Mouse (Mus musculus) thymus, adult 2 months (tissue): ENCODE measurements around the gene Tm4sf19. TPM values are rescaled to one million over a fixed set of nuclear protein-coding genes. Genes with fewer than 3 reads are reported as not detected.

Experiments
- DNase-seq: peaks from one replicate; pipeline ENCODE4 v3.0.0; 2021
- H3K27ac ChIP-seq: fragments of 200-500 bp; 2 replicates; pipeline ENCODE4 v1.5.1; 2012; ENCODE audit warnings: low read length, control low read depth; ENCODE audit not compliant: control insufficient read depth, insufficient read depth
- H3K27me3 ChIP-seq: fragments of 200-500 bp; 2 replicates; pipeline ENCODE4 v1.6.1; 2012; ENCODE audit warnings: mild to moderate bottlenecking, low read length, moderate library complexity, mixed read lengths; ENCODE audit not compliant: control insufficient read depth, insufficient read depth
- H3K36me3 ChIP-seq: fragments of 200-500 bp; 2 replicates; pipeline ENCODE4 v1.6.1; 2012; ENCODE audit warnings: mild to moderate bottlenecking, low read length, moderate library complexity; ENCODE audit not compliant: control insufficient read depth, insufficient read depth
- H3K4me1 ChIP-seq: fragments of 200-500 bp; replicated peaks from 2 replicates; pipeline ENCODE4 v1.6.1; 2012; ENCODE audit warnings: low read length; ENCODE audit not compliant: control insufficient read depth, insufficient read depth
- H3K4me3 ChIP-seq: fragments of 200-500 bp; 2 replicates; pipeline ENCODE4 v1.5.1; 2012; ENCODE audit warnings: mild to moderate bottlenecking, low read length, control low read depth, moderate library complexity; ENCODE audit not compliant: control insufficient read depth, insufficient read depth
- CTCF ChIP-seq: fragments of 200-500 bp; IDR thresholded peaks from 2 replicates; pipeline ENCODE4 v1.5.1; 2012; ENCODE audit warnings: mild to moderate bottlenecking, control low read depth, low read length, moderate library complexity, borderline replicate concordance; ENCODE audit not compliant: control insufficient read depth, poor library complexity, insufficient read depth; ENCODE audit errors: extremely low read depth
- POLR2A ChIP-seq: fragments of 200-500 bp; IDR thresholded peaks from 2 replicates; pipeline ENCODE4 v1.6.1; 2012; ENCODE audit warnings: mild to moderate bottlenecking, low read length, control low read depth, moderate library complexity; ENCODE audit not compliant: control insufficient read depth, poor library complexity, insufficient read depth; ENCODE audit errors: extremely low read depth
- WGBS: fragments of 180-500 bp; shearing (Covaris S2); methylation state at CpG from one replicate; pipeline ENCODE4 v1.1.7; 2018; 5-methylcytosine and 5-hydroxymethylcytosine counted together
- polyA plus RNA-seq: library from polyadenylated mRNA; depleted of rRNA; stranded (reverse); fragments of >200 nt; gene quantifications from 2 replicates; pipeline ENCODE4 v1.2.3, GENCODE M21; 2012; rRNA removed

The Tm4sf19 gene
- polyA plus RNA-seq: 0.23 TPM in 2 replicates

- no peak for DNase-seq
- WGBS: 87% methylated on average over 7 of the region's 7 CpGs
- peaks cover 5% of the 10 kb centered on the region for H3K4me1 ChIP-seq
- H3K27me3 ChIP-seq: no peaks in the 10 kb centered on the region
- TF ChIP-seq CTCF: no peak
- TF ChIP-seq POLR2A: no peak
- no peak within 1 kb of the TSS for H3K4me3 ChIP-seq
- no peak within 1 kb of the TSS for H3K27ac ChIP-seq
- no peaks in the 10 kb centered on the region for H3K36me3 ChIP-seq
Observed at GRCm38 (mm10) chr16:32400267-32400666, at the start of gene Tm4sf19. Gene Tm4sf19 (plus strand): TSS chr16:32400506.

GRCm38 (mm10) chr16:32350776-32351175 lies 49.5 kb upstream of the Tm4sf19 start:
- WGBS: 97% methylated on average over 3 of the region's 3 CpGs
- Histone ChIP-seq H3K36me3 (peaks cover 20% of the 10 kb centered on the region), H3K4me3 (no peak overlapping the region), H3K27me3 (no peaks in the 10 kb centered on the region), H3K27ac (no peak overlapping the region), H3K4me1 (no peaks in the 10 kb centered on the region)
- no peak for TF ChIP-seq CTCF
- TF ChIP-seq POLR2A: no peak
- DNase-seq: no peak

GRCm38 (mm10) chr16:32363530-32363929 lies 36.8 kb upstream of the Tm4sf19 start:
- Histone ChIP-seq H3K27ac (no peak overlapping the region), H3K4me3 (no peak overlapping the region), H3K36me3 (peaks cover 26% of the 10 kb centered on the region), H3K27me3 (no peaks in the 10 kb centered on the region), H3K4me1 (no peaks in the 10 kb centered on the region)
- TF ChIP-seq CTCF (no peak), POLR2A (no peak)
- 98% methylated on average over 2 of the region's 2 CpGs for WGBS
- no peak for DNase-seq

- H3K4me3 ChIP-seq: no peak overlapping the region
- no peak for TF ChIP-seq CTCF
- TF ChIP-seq POLR2A: no peak
- WGBS: 91% methylated on average over 4 of the region's 4 CpGs
Observed at GRCm38 (mm10) chr16:32371351-32371750, 29.0 kb upstream of the Tm4sf19 start.

GRCm38 (mm10) chr16:32379575-32379974 lies 20.7 kb upstream of the Tm4sf19 start:
- Histone ChIP-seq H3K4me3 (no peak overlapping the region), H3K27me3 (no peaks in the 10 kb centered on the region), H3K4me1 (no peaks in the 10 kb centered on the region), H3K27ac (no peak overlapping the region), H3K36me3 (peaks cover 64% of the 10 kb centered on the region)
- DNase-seq: no peak
- TF ChIP-seq CTCF: no peak
- TF ChIP-seq POLR2A: no peak
- WGBS: 96% methylated on average over 2 of the region's 2 CpGs

More at GRCm38 (mm10) chr16:32371351-32371750, 29.0 kb upstream of the Tm4sf19 start:
- H3K27me3 ChIP-seq: no peaks in the 10 kb centered on the region
- peak; percentile 41 for DNase-seq
- H3K4me1 ChIP-seq: no peaks in the 10 kb centered on the region
- H3K27ac ChIP-seq: no peak overlapping the region
- peaks cover 43% of the 10 kb centered on the region for H3K36me3 ChIP-seq

GRCm38 (mm10) chr16:32382901-32383300 lies 17.4 kb upstream of the Tm4sf19 start:
- DNase-seq: no peak
- Histone ChIP-seq H3K27me3 (no peaks in the 10 kb centered on the region), H3K27ac (no peak overlapping the region), H3K4me3 (no peak overlapping the region), H3K36me3 (peaks cover 56% of the 10 kb centered on the region), H3K4me1 (no peaks in the 10 kb centered on the region)
- TF ChIP-seq POLR2A: no peak
- no peak for TF ChIP-seq CTCF

GRCm38 (mm10) chr16:32384885-32385284 lies 15.4 kb upstream of the Tm4sf19 start:
- WGBS: 84% methylated on average over 2 of the region's 2 CpGs
- no peak overlapping the region for H3K27ac ChIP-seq
- peaks cover 44% of the 10 kb centered on the region for H3K36me3 ChIP-seq
- no peak for TF ChIP-seq CTCF
- H3K4me3 ChIP-seq: no peak overlapping the region
- no peaks in the 10 kb centered on the region for H3K4me1 ChIP-seq
- DNase-seq: no peak
- no peaks in the 10 kb centered on the region for H3K27me3 ChIP-seq
